20 mouse cellular contexts compared by ENCODE assay signal in the genomic region with DNA sequence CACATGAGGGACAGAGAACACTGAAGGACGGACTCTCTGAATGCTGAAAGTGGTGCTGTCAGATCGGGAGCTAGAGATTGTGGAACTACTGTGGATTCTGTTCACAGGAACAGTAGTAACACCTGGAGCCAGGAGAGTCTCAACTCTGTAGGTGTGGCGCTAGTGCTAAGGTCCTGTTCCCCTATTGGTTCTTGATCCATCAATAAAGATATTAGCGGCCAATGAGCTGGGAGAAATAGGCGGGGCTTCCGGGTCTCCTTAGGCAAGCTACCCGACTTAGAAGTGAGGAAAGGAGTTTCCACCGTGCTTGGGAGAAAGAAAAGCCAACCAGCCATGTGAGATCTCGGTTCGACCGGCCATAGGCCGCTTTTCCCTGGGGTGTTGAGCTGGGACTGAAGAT. TPM values are rescaled to one million over a fixed set of nuclear protein-coding genes. Genes with fewer than 3 reads are reported as not detected.
DNase-seq lines count a peak whose midpoint lies in the region; ATAC-seq and TF ChIP-seq lines count a peak whose summit lies in the region.
"Had no signal": no experiment of that assay in that cellular context is flagged by ENCODE, and none has a peak within 500 bp of the region (broad histone marks: within the 10 kb centered on the region; RNA-seq: fewer than 3 reads in every experiment).

No protein-coding gene starts in this region.

- H3K36me3 ChIP-seq in lung, embryonic 14.5 days (ENCODE audit: insufficient read depth), result no peaks in the 10 kb centered on the region
- H3K36me3 ChIP-seq in ES-E14 (ENCODE audit: control insufficient read depth, insufficient read depth, low read length, poor library complexity, severe bottlenecking), result no peaks in the 10 kb centered on the region
- no peaks in the 10 kb centered on the region for H3K36me3 ChIP-seq in intestine, embryonic 16.5 days (ENCODE audit: control insufficient read depth, insufficient read depth, low read length)
- H3K36me3 ChIP-seq in stomach, embryonic 14.5 days (ENCODE audit: control insufficient read depth, insufficient read depth, low read length), result no peaks in the 10 kb centered on the region
- H3K36me3 ChIP-seq: heart, embryonic 15.5 days; hindbrain, embryonic 13.5 days; liver, embryonic 15.5 days had no signal

- WGBS in lung, embryonic 14.5 days, result 20% methylated on average over 12 of the region's 12 CpGs
- 21% methylated on average over 12 of the region's 12 CpGs for WGBS in intestine, embryonic 16.5 days
- 21% methylated on average over 12 of the region's 12 CpGs for WGBS in stomach, embryonic 14.5 days

- no peak overlapping the region for H3K4me2 ChIP-seq in lung, embryonic 14.5 days
- 0 out of 2 replicates have a peak overlapping the region, but pooled peaks have one; percentile 22 for H3K4me2 ChIP-seq in intestine, embryonic 16.5 days (ENCODE audit: low read depth, low read length)
- H3K4me2 ChIP-seq in stomach, embryonic 14.5 days (replicated peaks; ENCODE audit: low read depth, low read length), result peak overlapping the region; percentile 5; the same call in 1 of the 2 replicates
- H3K4me2 ChIP-seq: heart, embryonic 15.5 days; hindbrain, embryonic 13.5 days; liver, embryonic 15.5 days had no signal

- peak; percentile 55 for DNase-seq in lung, embryonic 14.5 days
- DNase-seq in lung, postnatal 10 days, result no peak
- DNase-seq in ES-E14 (ENCODE audit: low read depth, low spot score), result peak; percentile 82
- DNase-seq in gastrocnemius, postnatal 4 days (ENCODE audit: low spot score in 2 of 2), result no peak
- no peak for DNase-seq in gastrocnemius, postnatal 36 days
- DNase-seq: adrenal gland, adult 2 months; cerebellum, adult 2 months; kidney, adult 18-20 months; midbrain, embryonic 14.5 days had no signal

- no peak overlapping the region for H3K4me3 ChIP-seq in lung, embryonic 14.5 days (ENCODE audit: low read depth, low read length)
- peak overlapping the region; percentile 71 to 82 for H3K4me3 ChIP-seq in ES-E14 (ENCODE audit: insufficient read depth in 1 of 2, low read depth in 1 of 2, low read length in 2 of 2, poor library complexity in 1 of 2, severe bottlenecking in 1 of 2)
- 0 out of 2 replicates have a peak overlapping the region, but pooled peaks have one; percentile 10 for H3K4me3 ChIP-seq in intestine, embryonic 16.5 days (ENCODE audit: low read length)
- no peak overlapping the region for H3K4me3 ChIP-seq in stomach, embryonic 14.5 days (ENCODE audit: low read depth, low read length)
- H3K4me3 ChIP-seq: erythroblast, embryonic 14.5 days; heart, embryonic 15.5 days; hindbrain, embryonic 13.5 days; liver, embryonic 15.5 days had no signal

- no peak overlapping the region for H3K9ac ChIP-seq in lung, embryonic 14.5 days
- peak overlapping the region; percentile 82 for H3K9ac ChIP-seq in ES-E14 (ENCODE audit: insufficient read depth, low read depth, low read length, poor library complexity, severe bottlenecking)
- no peak overlapping the region for H3K9ac ChIP-seq in intestine, embryonic 16.5 days (ENCODE audit: low read depth, low read length)
- H3K9ac ChIP-seq in stomach, embryonic 14.5 days (replicated peaks; ENCODE audit: low read depth, low read length), result no peak overlapping the region
- H3K9ac ChIP-seq: heart, embryonic 15.5 days; hindbrain, embryonic 13.5 days; liver, embryonic 15.5 days had no signal

- TF ChIP-seq CTCF in lung, embryonic 14.5 days (IDR thresholded peaks at IDR 0.05; ENCODE audit: low read depth), result no peak

- H3K27ac ChIP-seq in lung, embryonic 14.5 days (ENCODE audit: low read depth), result no peak overlapping the region
- no peak overlapping the region for H3K27ac ChIP-seq in ES-E14 (ENCODE audit: insufficient read depth, low read depth, low read length, poor library complexity, severe bottlenecking)
- H3K27ac ChIP-seq in intestine, embryonic 16.5 days (ENCODE audit: low read length), result no peak overlapping the region
- H3K27ac ChIP-seq in stomach, embryonic 14.5 days (ENCODE audit: low read length), result no peak overlapping the region
- H3K27ac ChIP-seq: heart, embryonic 15.5 days; hindbrain, embryonic 13.5 days; liver, embryonic 15.5 days had no signal

- no peaks in the 10 kb centered on the region for H3K9me3 ChIP-seq in lung, embryonic 14.5 days (ENCODE audit: low read depth, low read length)
- no peaks in the 10 kb centered on the region for H3K9me3 ChIP-seq in ES-E14 (ENCODE audit: control insufficient read depth, insufficient read depth, low read depth, low read length)
- 0 out of 2 replicates have a peak, but pooled peaks cover 4% of the 10 kb centered on the region for H3K9me3 ChIP-seq in intestine, embryonic 16.5 days (ENCODE audit: control insufficient read depth, low read length)
- no peaks in the 10 kb centered on the region for H3K9me3 ChIP-seq in stomach, embryonic 14.5 days (ENCODE audit: control insufficient read depth, low read depth, low read length)
- H3K9me3 ChIP-seq: heart, embryonic 15.5 days; liver, embryonic 15.5 days had no signal

- H3K27me3 ChIP-seq in lung, embryonic 14.5 days (ENCODE audit: insufficient read depth, low read length), result no peaks in the 10 kb centered on the region
- no peaks in the 10 kb centered on the region for H3K27me3 ChIP-seq in intestine, embryonic 16.5 days (replicated peaks; ENCODE audit: control insufficient read depth, insufficient read depth, low read length)
- no peaks in the 10 kb centered on the region for H3K27me3 ChIP-seq in stomach, embryonic 14.5 days (ENCODE audit: control insufficient read depth, insufficient read depth, low read length)
- H3K27me3 ChIP-seq: heart, embryonic 15.5 days; hindbrain, embryonic 13.5 days; liver, embryonic 15.5 days had no signal

- in situ Hi-C loops in ES-E14 (cut with MboI; ENCODE audit: low sequenced_read_pairs in 2 of 2, unreplicated experiment in 2 of 2), result no loop called here

- H3K4me1 ChIP-seq in lung, embryonic 14.5 days (ENCODE audit: insufficient read depth), result no peaks in the 10 kb centered on the region
- peaks cover 0 to 9% of the 10 kb centered on the region in 2 experiments; a peak in 2 of 4 replicates for H3K4me1 ChIP-seq in ES-E14 (ENCODE audit: control insufficient read depth in 2 of 2, insufficient read depth in 2 of 2, low read length in 2 of 2, poor library complexity in 1 of 2)
- H3K4me1 ChIP-seq in intestine, embryonic 16.5 days (ENCODE audit: control insufficient read depth, insufficient read depth, low read length), result peaks cover 6% of the 10 kb centered on the region
- no peaks in the 10 kb centered on the region for H3K4me1 ChIP-seq in stomach, embryonic 14.5 days (ENCODE audit: control insufficient read depth, insufficient read depth, low read length)
- H3K4me1 ChIP-seq: heart, embryonic 15.5 days; liver, embryonic 15.5 days had no signal

- intact Hi-C loops in gastrocnemius, postnatal 36 days (cut with DNase I), result no loop called here

- ATAC-seq in lung, embryonic 14.5 days (ENCODE audit: insufficient read depth), result no peak
- ATAC-seq in intestine, embryonic 16.5 days, result peak; percentile 64
- ATAC-seq in stomach, embryonic 14.5 days (ENCODE audit: insufficient number of reproducible peaks, insufficient read depth, low FRiP score, low read depth), result 0 out of 2 replicates have a peak, but pooled peaks have one; percentile 42
- ATAC-seq in megakaryocyte-erythroid progenitor cell, adult 5-6 weeks (replicated peaks; ENCODE audit: low FRiP score, low TSS enrichment, poor library complexity, severe bottlenecking), result no peak

TF ChIP-seq in ES-E14, 5 proteins besides CTCF, POLR2A, EP300 and RAD21 (continues in another document):
- no peak for TF ChIP-seq MAFK (IDR thresholded peaks at IDR 0.05; ENCODE audit: insufficient read depth, low read depth, low read length)

RNA-seq across cellular contexts. Expression of a gene that starts 4.5 kb away (rescaled TPM):
- not detected in 2 replicates for polyA plus RNA-seq in lung, embryonic 14.5 days (2014; fragmentation: Nextera tagmentation; extraction: Ambion mirVana)
- 2.5 and 2.6 TPM in 2 replicates for total RNA-seq in ES-E14 (2012; rRNA removed)
- 1.1 and 1.6 TPM in 2 replicates for polyA plus RNA-seq in intestine, embryonic 16.5 days (2015; fragmentation: Nextera tagmentation; extraction: Ambion mirVana)
- polyA plus RNA-seq in stomach, embryonic 14.5 days (2014; fragmentation: Nextera tagmentation; extraction: Ambion mirVana), result not detected in 2 replicates
- total RNA-seq in gastrocnemius, postnatal 4 days (2021), result not detected
- not detected for total RNA-seq in gastrocnemius, postnatal 36 days (2021)
- not detected in 2 replicates for total RNA-seq in megakaryocyte-erythroid progenitor cell, adult 5-6 weeks (2014; fragmentation: Nextera tagmentation)
- total RNA-seq in megakaryocyte-erythroid progenitor cell, adult 5-6 weeks (2017), result not detected in 2 replicates
- total RNA-seq: adrenal gland, adult 2 months; left cerebral cortex, adult 18-20 months had no signal
- polyA plus RNA-seq: adrenal gland, adult 2 months; brain, embryonic 14.5 days; cerebellum, adult 2 months; erythroblast, embryonic 14.5 days; gonadal fat pad, adult 2 months; heart, embryonic 15.5 days; hindbrain, embryonic 13.5 days; midbrain, embryonic 14.5 days had no signal

RNA-seq across cellular contexts. Expression of a gene that starts 25.2 kb away (rescaled TPM):
- 0.60 and 0.70 TPM in 2 replicates for polyA plus RNA-seq in lung, embryonic 14.5 days (2014; fragmentation: Nextera tagmentation; extraction: Ambion mirVana)
- 2.4 and 3.2 TPM in 2 replicates for total RNA-seq in ES-E14 (2012; rRNA removed)
- 2.4 and 3.4 TPM in 2 replicates for polyA plus RNA-seq in intestine, embryonic 16.5 days (2015; fragmentation: Nextera tagmentation; extraction: Ambion mirVana)
- polyA plus RNA-seq in stomach, embryonic 14.5 days (2014; fragmentation: Nextera tagmentation; extraction: Ambion mirVana), result 1.1 TPM in 2 replicates
- 1 to 10 TPM; 4.1 to 5.3 TPM for total RNA-seq in gastrocnemius, postnatal 4 days (2021)
- under 1 TPM in 1 of 2 experiments, not detected in 1; 0.10 TPM for total RNA-seq in gastrocnemius, postnatal 36 days (2021)
- not detected in 2 replicates for total RNA-seq in megakaryocyte-erythroid progenitor cell, adult 5-6 weeks (2014; fragmentation: Nextera tagmentation)
- not detected in 2 replicates for total RNA-seq in megakaryocyte-erythroid progenitor cell, adult 5-6 weeks (2017)
- polyA plus RNA-seq: erythroblast, embryonic 14.5 days had no signal

RNA-seq across cellular contexts. Expression of a gene that starts 56.9 kb away (rescaled TPM):
- polyA plus RNA-seq in lung, embryonic 14.5 days (2014; fragmentation: Nextera tagmentation; extraction: Ambion mirVana), result not detected in 2 replicates
- 0.18 and 0.21 TPM in 2 replicates for total RNA-seq in ES-E14 (2012; rRNA removed)
- not detected in 2 replicates for polyA plus RNA-seq in intestine, embryonic 16.5 days (2015; fragmentation: Nextera tagmentation; extraction: Ambion mirVana)
- not detected in 2 replicates for polyA plus RNA-seq in stomach, embryonic 14.5 days (2014; fragmentation: Nextera tagmentation; extraction: Ambion mirVana)
- under 1 TPM in 1 of 2 experiments, not detected in 1; 0.27 TPM for total RNA-seq in gastrocnemius, postnatal 4 days (2021)
- under 1 TPM in 1 of 2 experiments, not detected in 1; 0.37 TPM for total RNA-seq in gastrocnemius, postnatal 36 days (2021)
- not detected in 2 replicates for total RNA-seq in megakaryocyte-erythroid progenitor cell, adult 5-6 weeks (2014; fragmentation: Nextera tagmentation)
- not detected in 2 replicates for total RNA-seq in megakaryocyte-erythroid progenitor cell, adult 5-6 weeks (2017)
- total RNA-seq: left cerebral cortex, adult 18-20 months had no signal
- polyA plus RNA-seq: adrenal gland, adult 2 months; brain, embryonic 14.5 days; cerebellum, adult 2 months; erythroblast, embryonic 14.5 days; heart, embryonic 15.5 days; hindbrain, embryonic 13.5 days; large intestine, adult 2 months; liver, embryonic 15.5 days had no signal

RNA-seq across cellular contexts. Expression of a gene that starts 57.1 kb away (rescaled TPM):
- polyA plus RNA-seq in lung, embryonic 14.5 days (2014; fragmentation: Nextera tagmentation; extraction: Ambion mirVana), result 1.4 and 1.5 TPM in 2 replicates
- 0.58 and 0.71 TPM in 2 replicates for total RNA-seq in ES-E14 (2012; rRNA removed)
- polyA plus RNA-seq in intestine, embryonic 16.5 days (2015; fragmentation: Nextera tagmentation; extraction: Ambion mirVana), result 1.6 and 1.8 TPM in 2 replicates
- polyA plus RNA-seq in stomach, embryonic 14.5 days (2014; fragmentation: Nextera tagmentation; extraction: Ambion mirVana), result 0.39 and 0.86 TPM in 2 replicates
- total RNA-seq in gastrocnemius, postnatal 4 days (2021), result 10 to 100 TPM; 19.6 to 20.1 TPM
- total RNA-seq in gastrocnemius, postnatal 36 days (2021), result 10 to 100 TPM; 32.5 to 36.5 TPM
- total RNA-seq in megakaryocyte-erythroid progenitor cell, adult 5-6 weeks (2014; fragmentation: Nextera tagmentation), result 0.33 and 1.0 TPM in 2 replicates
- 0.33 and 0.99 TPM in 2 replicates for total RNA-seq in megakaryocyte-erythroid progenitor cell, adult 5-6 weeks (2017)

Comparison
In these comparisons a context has a peak if more than half of its experiments do, and no peak if none do; other contexts are left out.
1. DNase-seq: peak in lung, embryonic 14.5 days (single experiment) and ES-E14 (single experiment); none in lung, postnatal 10 days (single experiment), gastrocnemius, postnatal 4 days (0 of 2) and gastrocnemius, postnatal 36 days (0 of 2).
2. ATAC-seq: peak in intestine, embryonic 16.5 days (single experiment) and stomach, embryonic 14.5 days (single experiment); none in lung, embryonic 14.5 days (single experiment) and megakaryocyte-erythroid progenitor cell, adult 5-6 weeks (single experiment).
3. H3K4me3 ChIP-seq: peak in ES-E14 (2 of 2) and intestine, embryonic 16.5 days (single experiment); none in lung, embryonic 14.5 days (single experiment) and stomach, embryonic 14.5 days (single experiment).